Mouse (Mus musculus): ENCODE data around the gene Tox2. TPM values are rescaled to one million over a fixed set of nuclear protein-coding genes. Genes with fewer than 3 reads are reported as not detected.

Gene Tox2
- polyA plus RNA-seq, 1 experiment = 0.67 TPM

- Histone ChIP-seq H3K27ac (ENCODE audit: control insufficient read depth, insufficient read depth, low read depth, low read length, poor library complexity) (no peak overlapping the region), H3K4me3 (replicated peaks; ENCODE audit: control insufficient read depth, low read depth, low read length) (no peak overlapping the region), H3K4me1 (ENCODE audit: control insufficient read depth, insufficient read depth, low read length) (peaks cover 2% of the 10 kb centered on the region; the same call in 1 of the 2 replicates)
- WGBS = 21% methylated on average over 13 of the region's 13 CpGs
- no peak for TF ChIP-seq CTCF (IDR thresholded peaks at IDR 0.05; ENCODE audit: control insufficient read depth, insufficient read depth, low read length)
- TF ChIP-seq POLR2A (IDR thresholded peaks at IDR 0.05; ENCODE audit: borderline replicate concordance, control insufficient read depth, low read depth, low read length) = no peak
Observed at GRCm38 (mm10) chr2:163231781-163232534, 29.0 kb downstream of the Tox2 start.

GRCm38 (mm10) chr2:163233666-163234065 lies 30.7 kb downstream of the Tox2 start:
- TF ChIP-seq CTCF (IDR thresholded peaks at IDR 0.05; ENCODE audit: control insufficient read depth, insufficient read depth, low read length) (no peak), POLR2A (IDR thresholded peaks at IDR 0.05; ENCODE audit: borderline replicate concordance, control insufficient read depth, low read depth, low read length) (no peak)
- peaks cover 2% of the 10 kb centered on the region; the same call in 1 of the 2 replicates for H3K4me1 ChIP-seq (ENCODE audit: control insufficient read depth, insufficient read depth, low read length)
- no peak overlapping the region for H3K4me3 ChIP-seq (replicated peaks; ENCODE audit: control insufficient read depth, low read depth, low read length)
- no peak overlapping the region for H3K27ac ChIP-seq (ENCODE audit: control insufficient read depth, insufficient read depth, low read depth, low read length, poor library complexity)
- WGBS = 56% methylated on average over 9 of the region's 9 CpGs

- Histone ChIP-seq H3K4me1 (ENCODE audit: control insufficient read depth, insufficient read depth, low read length) (no peaks in the 10 kb centered on the region), H3K4me3 (replicated peaks; ENCODE audit: control insufficient read depth, low read depth, low read length) (no peak overlapping the region), H3K27ac (ENCODE audit: control insufficient read depth, insufficient read depth, low read depth, low read length, poor library complexity) (no peak overlapping the region)
- WGBS = 17% methylated on average over 7 of the region's 7 CpGs
- TF ChIP-seq CTCF (IDR thresholded peaks at IDR 0.05; ENCODE audit: control insufficient read depth, insufficient read depth, low read length) (no peak), POLR2A (IDR thresholded peaks at IDR 0.05; ENCODE audit: borderline replicate concordance, control insufficient read depth, low read depth, low read length) (no peak)
Observed at GRCm38 (mm10) chr2:163236057-163236456, 33.1 kb downstream of the Tox2 start.

GRCm38 (mm10) chr2:163237999-163238529 lies 35.1 kb downstream of the Tox2 start:
- no peak overlapping the region for H3K4me3 ChIP-seq (replicated peaks; ENCODE audit: control insufficient read depth, low read depth, low read length)
- H3K27ac ChIP-seq (ENCODE audit: control insufficient read depth, insufficient read depth, low read depth, low read length, poor library complexity) = no peak overlapping the region
- no peaks in the 10 kb centered on the region for H3K4me1 ChIP-seq (ENCODE audit: control insufficient read depth, insufficient read depth, low read length)
- TF ChIP-seq CTCF (IDR thresholded peaks at IDR 0.05; ENCODE audit: control insufficient read depth, insufficient read depth, low read length) (no peak), POLR2A (IDR thresholded peaks at IDR 0.05; ENCODE audit: borderline replicate concordance, control insufficient read depth, low read depth, low read length) (no peak)
- 84% methylated on average over 12 of the region's 12 CpGs for WGBS

GRCm38 (mm10) chr2:163239945-163240344 lies 37.0 kb downstream of the Tox2 start:
- no peaks in the 10 kb centered on the region for H3K4me1 ChIP-seq (ENCODE audit: control insufficient read depth, insufficient read depth, low read length)
- TF ChIP-seq CTCF (IDR thresholded peaks at IDR 0.05; ENCODE audit: control insufficient read depth, insufficient read depth, low read length) = no peak
- no peak for TF ChIP-seq POLR2A (IDR thresholded peaks at IDR 0.05; ENCODE audit: borderline replicate concordance, control insufficient read depth, low read depth, low read length)
- no peak overlapping the region for H3K4me3 ChIP-seq (replicated peaks; ENCODE audit: control insufficient read depth, low read depth, low read length)
- WGBS = 84% methylated on average over 8 of the region's 8 CpGs
- H3K27ac ChIP-seq (ENCODE audit: control insufficient read depth, insufficient read depth, low read depth, low read length, poor library complexity) = no peak overlapping the region

- Histone ChIP-seq H3K27ac (ENCODE audit: control insufficient read depth, insufficient read depth, low read depth, low read length, poor library complexity) (no peak overlapping the region), H3K4me1 (ENCODE audit: control insufficient read depth, insufficient read depth, low read length) (no peaks in the 10 kb centered on the region), H3K4me3 (replicated peaks; ENCODE audit: control insufficient read depth, low read depth, low read length) (no peak overlapping the region)
- no peak for TF ChIP-seq POLR2A (IDR thresholded peaks at IDR 0.05; ENCODE audit: borderline replicate concordance, control insufficient read depth, low read depth, low read length)
- TF ChIP-seq CTCF (IDR thresholded peaks at IDR 0.05; ENCODE audit: control insufficient read depth, insufficient read depth, low read length) = no peak
- 59% methylated on average over 5 of the region's 5 CpGs for WGBS
Observed at GRCm38 (mm10) chr2:163241867-163242266, 38.9 kb downstream of the Tox2 start.

- H3K27ac ChIP-seq (ENCODE audit: control insufficient read depth, insufficient read depth, low read depth, low read length, poor library complexity) = no peak overlapping the region
- WGBS = 69% methylated on average over 12 of the region's 12 CpGs
- no peak overlapping the region for H3K4me3 ChIP-seq (replicated peaks; ENCODE audit: control insufficient read depth, low read depth, low read length)
- TF ChIP-seq POLR2A (IDR thresholded peaks at IDR 0.05; ENCODE audit: borderline replicate concordance, control insufficient read depth, low read depth, low read length) (no peak), CTCF (IDR thresholded peaks at IDR 0.05; ENCODE audit: control insufficient read depth, insufficient read depth, low read length) (no peak)
- H3K4me1 ChIP-seq (ENCODE audit: control insufficient read depth, insufficient read depth, low read length) = no peaks in the 10 kb centered on the region
Observed at GRCm38 (mm10) chr2:163243917-163244852, 41.3 kb downstream of the Tox2 start.

- TF ChIP-seq POLR2A (IDR thresholded peaks at IDR 0.05; ENCODE audit: borderline replicate concordance, control insufficient read depth, low read depth, low read length) = no peak
- no peak for TF ChIP-seq CTCF (IDR thresholded peaks at IDR 0.05; ENCODE audit: control insufficient read depth, insufficient read depth, low read length)
- WGBS = 61% methylated on average over 7 of the region's 7 CpGs
- no peak overlapping the region for H3K4me3 ChIP-seq (replicated peaks; ENCODE audit: control insufficient read depth, low read depth, low read length)
- no peaks in the 10 kb centered on the region; the same call in 1 of the 2 replicates for H3K4me1 ChIP-seq (ENCODE audit: control insufficient read depth, insufficient read depth, low read length)
- H3K27ac ChIP-seq (ENCODE audit: control insufficient read depth, insufficient read depth, low read depth, low read length, poor library complexity) = no peak overlapping the region
Observed at GRCm38 (mm10) chr2:163248912-163249311, 46.0 kb downstream of the Tox2 start.
